Mouse (Mus musculus): ENCODE data around the gene Cachd1. TPM values are rescaled to one million over a fixed set of nuclear protein-coding genes. Genes with fewer than 3 reads are reported as not detected.

The Cachd1 gene
- polyA plus RNA-seq, 1 experiment from 2014 or later, result 4.2 TPM

DNA sequence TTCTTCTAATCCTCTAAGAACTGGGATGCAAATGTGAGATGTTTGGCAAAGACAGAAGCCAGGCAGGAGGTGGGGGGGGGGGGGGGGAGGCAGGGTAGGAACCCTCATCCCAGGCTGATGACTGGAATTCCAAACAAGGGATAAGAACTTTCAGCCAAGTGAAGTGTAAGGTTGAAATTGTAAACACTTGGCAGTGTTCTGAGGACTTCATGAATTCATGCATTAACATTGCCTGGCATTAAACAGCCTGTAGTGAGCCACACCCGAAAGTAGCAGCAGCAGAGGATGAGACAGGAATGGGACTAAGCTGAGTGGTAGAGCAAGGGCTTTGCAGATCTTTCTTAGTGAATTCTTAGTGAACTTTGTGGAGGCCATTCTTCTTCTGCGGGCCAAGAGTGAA lies 250.5 kb downstream of the Cachd1 start:
- H3K9ac ChIP-seq (replicated peaks), result no peak overlapping the region
- no peak overlapping the region for H3K4me2 ChIP-seq (ENCODE audit: low read depth, low read length)
- no peaks in the 10 kb centered on the region for H3K9me3 ChIP-seq (ENCODE audit: low read length)
- no peaks in the 10 kb centered on the region for H3K4me1 ChIP-seq (ENCODE audit: insufficient read depth)
- no peak for TF ChIP-seq EP300 (IDR thresholded peaks at IDR 0.05; ENCODE audit: low read depth)
- no peaks in the 10 kb centered on the region for H3K36me3 ChIP-seq (replicated peaks; ENCODE audit: insufficient read depth, low read length)
- DNase-seq (no peak), ATAC-seq (no peak)
- H3K27ac ChIP-seq (ENCODE audit: low read depth), result no peak overlapping the region
- no peak overlapping the region for H3K4me3 ChIP-seq (ENCODE audit: low read depth, low read length)
- no peaks in the 10 kb centered on the region for H3K27me3 ChIP-seq (ENCODE audit: insufficient read depth, low read length)
- 70% methylated on average over 2 of the region's 2 CpGs for WGBS (ENCODE audit: insufficient replicate concordance)

DNA sequence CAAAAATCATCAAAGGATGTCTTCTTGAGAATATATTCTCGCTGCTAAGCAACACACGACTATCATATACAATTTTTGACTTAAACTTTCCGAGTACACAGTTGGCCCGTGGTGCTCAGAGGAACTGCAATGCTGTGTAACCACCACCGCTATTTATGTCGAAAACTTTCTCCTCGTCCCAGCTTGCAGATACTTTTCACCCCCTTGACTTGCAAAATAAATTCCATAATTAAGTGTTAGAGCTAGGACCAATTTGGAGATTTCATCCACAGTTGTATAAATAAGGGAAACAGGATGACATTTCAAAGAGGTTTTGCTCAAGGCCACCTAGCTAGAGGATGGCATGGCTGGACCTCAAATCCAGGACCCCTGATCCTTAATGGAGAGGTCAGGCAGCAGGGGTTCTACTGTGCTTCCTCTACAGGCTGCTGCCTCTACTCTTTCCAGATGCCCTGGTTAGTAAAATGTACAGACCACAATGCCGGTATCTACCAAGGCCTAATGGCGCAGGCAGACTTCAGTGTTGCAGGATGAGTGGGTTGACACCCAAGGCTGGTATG lies 251.5 kb downstream of the Cachd1 start:
- no peak overlapping the region for H3K4me3 ChIP-seq (ENCODE audit: low read depth, low read length)
- TF ChIP-seq CTCF (IDR thresholded peaks at IDR 0.05; ENCODE audit: low read depth) (no peak), EP300 (IDR thresholded peaks at IDR 0.05; ENCODE audit: low read depth) (no peak)
- no peaks in the 10 kb centered on the region for H3K36me3 ChIP-seq (replicated peaks; ENCODE audit: insufficient read depth, low read length)
- H3K27ac ChIP-seq (ENCODE audit: low read depth), result no peak overlapping the region
- DNase-seq (no peak), ATAC-seq (no peak)
- no peaks in the 10 kb centered on the region for H3K27me3 ChIP-seq (ENCODE audit: insufficient read depth, low read length)
- no peaks in the 10 kb centered on the region for H3K4me1 ChIP-seq (ENCODE audit: insufficient read depth)
- no peak overlapping the region for H3K4me2 ChIP-seq (ENCODE audit: low read depth, low read length)
- 81% methylated on average over 9 of the region's 9 CpGs for WGBS (ENCODE audit: insufficient replicate concordance)
- no peak overlapping the region for H3K9ac ChIP-seq (replicated peaks)
- no peaks in the 10 kb centered on the region for H3K9me3 ChIP-seq (ENCODE audit: low read length)

DNA sequence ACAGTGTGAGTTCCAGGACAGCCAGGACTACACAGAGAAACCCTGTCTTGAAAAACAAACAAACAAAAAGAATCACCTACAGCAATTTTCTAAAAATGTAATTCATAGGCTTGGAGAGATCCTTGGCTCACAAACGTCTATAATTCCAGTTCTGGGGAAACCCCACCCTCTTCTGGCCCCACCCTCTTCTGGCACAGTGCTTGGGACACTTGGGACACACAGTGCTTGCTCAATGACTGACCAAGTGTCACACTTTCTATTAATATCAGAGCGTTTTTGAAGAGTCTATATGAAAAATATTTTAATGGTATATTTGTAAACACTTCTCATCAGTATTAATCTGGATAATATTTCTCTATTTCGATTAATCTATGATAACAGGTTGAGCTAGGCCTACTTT lies 256.6 kb downstream of the Cachd1 start:
- Histone ChIP-seq H3K27ac (ENCODE audit: low read depth) (no peak overlapping the region), H3K9ac (replicated peaks) (no peak overlapping the region), H3K27me3 (ENCODE audit: insufficient read depth, low read length) (no peaks in the 10 kb centered on the region), H3K36me3 (replicated peaks; ENCODE audit: insufficient read depth, low read length) (no peaks in the 10 kb centered on the region), H3K4me1 (ENCODE audit: insufficient read depth) (no peaks in the 10 kb centered on the region), H3K4me2 (ENCODE audit: low read depth, low read length) (no peak overlapping the region), H3K9me3 (ENCODE audit: low read length) (no peaks in the 10 kb centered on the region), H3K4me3 (ENCODE audit: low read depth, low read length) (no peak overlapping the region)
- DNase-seq (no peak), ATAC-seq (no peak)
- no peak for TF ChIP-seq CTCF (IDR thresholded peaks at IDR 0.05; ENCODE audit: low read depth)
- TF ChIP-seq EP300 (IDR thresholded peaks at IDR 0.05; ENCODE audit: low read depth), result no peak
- 58% methylated on average over 3 of the region's 3 CpGs for WGBS (ENCODE audit: insufficient replicate concordance)

DNA sequence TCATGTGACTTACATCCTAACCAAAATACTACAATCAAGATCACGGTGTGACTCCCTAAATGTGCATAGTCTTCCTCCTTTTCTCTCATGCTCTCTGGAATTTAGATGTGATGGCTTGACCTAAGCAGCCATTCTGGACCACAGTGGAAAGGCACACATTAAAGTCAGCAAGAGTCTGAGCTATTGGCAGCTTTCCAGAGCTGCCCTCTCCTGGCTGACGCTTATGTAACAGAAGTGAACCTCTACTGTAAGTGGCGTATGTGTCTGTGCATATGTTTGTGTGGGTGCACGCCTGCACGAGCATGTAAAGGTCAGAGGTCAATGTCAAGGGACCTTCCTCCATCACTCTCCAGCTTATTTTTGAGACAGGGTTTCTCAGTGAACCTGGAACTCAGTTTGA lies 258.7 kb downstream of the Cachd1 start:
- H3K27me3 ChIP-seq (ENCODE audit: insufficient read depth, low read length), result no peaks in the 10 kb centered on the region
- no peak overlapping the region for H3K9ac ChIP-seq (replicated peaks)
- H3K4me1 ChIP-seq (ENCODE audit: insufficient read depth), result no peaks in the 10 kb centered on the region
- TF ChIP-seq EP300 (IDR thresholded peaks at IDR 0.05; ENCODE audit: low read depth), result no peak
- no peak for ATAC-seq
- H3K4me3 ChIP-seq (ENCODE audit: low read depth, low read length), result no peak overlapping the region
- H3K27ac ChIP-seq (ENCODE audit: low read depth), result no peak overlapping the region
- H3K9me3 ChIP-seq (ENCODE audit: low read length), result no peaks in the 10 kb centered on the region
- DNase-seq, result no peak
- H3K36me3 ChIP-seq (replicated peaks; ENCODE audit: insufficient read depth, low read length), result no peaks in the 10 kb centered on the region
- 72% methylated on average over 5 of the region's 5 CpGs for WGBS (ENCODE audit: insufficient replicate concordance)
- no peak overlapping the region for H3K4me2 ChIP-seq (ENCODE audit: low read depth, low read length)

DNA sequence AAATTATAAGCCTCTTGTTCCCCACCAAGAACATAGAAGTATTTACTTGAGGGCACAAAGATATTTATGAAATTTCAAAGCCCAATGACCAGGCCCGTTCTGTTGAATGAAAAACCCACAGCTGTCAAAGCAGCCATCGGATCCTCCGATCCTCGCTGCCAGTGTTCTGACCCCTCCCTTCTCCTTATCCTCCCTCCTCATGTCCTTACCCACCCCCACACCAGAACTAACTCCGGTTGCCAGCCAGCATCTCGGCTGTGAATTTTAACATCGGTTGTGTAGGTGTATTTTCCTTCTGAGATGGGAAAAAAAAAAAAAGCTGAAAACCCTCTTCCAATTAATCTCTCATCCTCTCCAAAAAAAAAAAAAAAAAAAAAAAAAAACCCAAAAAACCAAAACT lies 260.7 kb downstream of the Cachd1 start:
- Histone ChIP-seq H3K36me3 (replicated peaks; ENCODE audit: insufficient read depth, low read length) (no peaks in the 10 kb centered on the region), H3K27ac (ENCODE audit: low read depth) (no peak overlapping the region), H3K4me1 (ENCODE audit: insufficient read depth) (no peaks in the 10 kb centered on the region), H3K27me3 (ENCODE audit: insufficient read depth, low read length) (no peaks in the 10 kb centered on the region), H3K9me3 (ENCODE audit: low read length) (no peaks in the 10 kb centered on the region), H3K4me3 (ENCODE audit: low read depth, low read length) (no peak overlapping the region), H3K4me2 (ENCODE audit: low read depth, low read length) (no peak overlapping the region), H3K9ac (replicated peaks) (no peak overlapping the region)
- TF ChIP-seq CTCF (IDR thresholded peaks at IDR 0.05; ENCODE audit: low read depth), result no peak
- TF ChIP-seq EP300 (IDR thresholded peaks at IDR 0.05; ENCODE audit: low read depth), result no peak
- DNase-seq (no peak), ATAC-seq (no peak)
- WGBS (ENCODE audit: insufficient replicate concordance), result 88% methylated on average over 7 of the region's 7 CpGs

DNA sequence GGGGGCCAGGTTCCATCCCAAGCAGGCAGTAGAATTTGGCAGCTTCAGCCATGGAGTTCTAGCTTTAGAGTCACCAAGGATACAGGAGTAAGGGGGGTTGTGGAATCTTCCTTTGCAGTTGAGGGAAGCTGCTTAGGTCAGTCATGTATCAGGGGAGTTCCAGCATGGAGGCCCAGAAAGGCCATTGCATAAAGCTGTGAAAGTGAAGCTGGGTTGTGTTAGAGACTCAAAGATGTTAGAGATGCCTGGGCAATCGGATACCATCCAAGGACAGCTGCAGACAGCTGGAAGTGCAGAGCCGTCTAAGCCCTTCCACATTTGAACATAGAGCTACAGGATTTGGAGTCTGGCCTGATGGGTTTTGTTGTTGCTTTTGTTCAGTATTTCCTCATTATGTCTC lies 267.2 kb downstream of the Cachd1 start:
- Histone ChIP-seq H3K9me3 (ENCODE audit: low read length) (no peaks in the 10 kb centered on the region), H3K27ac (ENCODE audit: low read depth) (no peak overlapping the region), H3K4me1 (ENCODE audit: insufficient read depth) (no peaks in the 10 kb centered on the region), H3K27me3 (ENCODE audit: insufficient read depth, low read length) (no peaks in the 10 kb centered on the region), H3K4me2 (ENCODE audit: low read depth, low read length) (no peak overlapping the region), H3K4me3 (ENCODE audit: low read depth, low read length) (no peak overlapping the region), H3K36me3 (replicated peaks; ENCODE audit: insufficient read depth, low read length) (no peaks in the 10 kb centered on the region), H3K9ac (replicated peaks) (no peak overlapping the region)
- no peak for ATAC-seq
- WGBS (ENCODE audit: insufficient replicate concordance), result 75% methylated on average over 2 of the region's 2 CpGs
- TF ChIP-seq CTCF (IDR thresholded peaks at IDR 0.05; ENCODE audit: low read depth) (no peak), EP300 (IDR thresholded peaks at IDR 0.05; ENCODE audit: low read depth) (no peak)
- no peak for DNase-seq

- Histone ChIP-seq H3K27me3 (ENCODE audit: insufficient read depth, low read length) (no peaks in the 10 kb centered on the region), H3K9me3 (ENCODE audit: low read length) (no peaks in the 10 kb centered on the region), H3K36me3 (replicated peaks; ENCODE audit: insufficient read depth, low read length) (no peaks in the 10 kb centered on the region), H3K4me2 (ENCODE audit: low read depth, low read length) (no peak overlapping the region), H3K9ac (replicated peaks) (no peak overlapping the region), H3K27ac (ENCODE audit: low read depth) (no peak overlapping the region), H3K4me3 (ENCODE audit: low read depth, low read length) (no peak overlapping the region), H3K4me1 (ENCODE audit: insufficient read depth) (no peaks in the 10 kb centered on the region)
- TF ChIP-seq CTCF (IDR thresholded peaks at IDR 0.05; ENCODE audit: low read depth), result no peak
- TF ChIP-seq EP300 (IDR thresholded peaks at IDR 0.05; ENCODE audit: low read depth), result no peak
- ATAC-seq, result no peak
- DNase-seq, result no peak
Observed at GRCm38 (mm10) chr4:101044149-101044548, 267.7 kb downstream of the Cachd1 start.

Measured in liver, postnatal 0 days (tissue).